Mouse (Mus musculus) stomach, embryonic 14.5 days (tissue): ENCODE data around the gene Mt4. TPM values are rescaled to one million over a fixed set of nuclear protein-coding genes. Genes with fewer than 3 reads are reported as not detected.

Experiments used
- ATAC-seq: fragments of 200-750 bp; cut with Nextera tagmentation; 2 replicates; pipeline ENCODE4 v1.8.0; 2017; ENCODE audit warnings: low read depth, moderate TSS enrichment; ENCODE audit not compliant: insufficient number of reproducible peaks, insufficient read depth, low FRiP score
- H3K27ac ChIP-seq: fragments of 300-500 bp; sonication (generic); 2 replicates; pipeline ENCODE4 v1.5.1; 2014; ENCODE audit warnings: mild to moderate bottlenecking, low read length, moderate library complexity, mixed read lengths
- H3K27me3 ChIP-seq: fragments of 300-500 bp; sonication (generic); 2 replicates; pipeline ENCODE4 v1.6.1; 2014; ENCODE audit warnings: low read length, control low read depth, mixed read lengths; ENCODE audit not compliant: control insufficient read depth, insufficient read depth
- H3K36me3 ChIP-seq: fragments of 300-500 bp; sonication (generic); 2 replicates; pipeline ENCODE4 v1.6.1; 2014; ENCODE audit warnings: mild to moderate bottlenecking, control low read depth, low read length, moderate library complexity, mixed read lengths; ENCODE audit not compliant: control insufficient read depth, insufficient read depth
- H3K4me1 ChIP-seq: fragments of 300-500 bp; sonication (generic); 2 replicates; pipeline ENCODE4 v1.6.1; 2014; ENCODE audit warnings: low read length, control low read depth, mixed read lengths; ENCODE audit not compliant: control insufficient read depth, insufficient read depth
- H3K4me2 ChIP-seq: fragments of 300-500 bp; sonication (generic); replicated peaks from 2 replicates; pipeline ENCODE4 v1.6.1; 2014; ENCODE audit warnings: low read depth, low read length, control low read depth
- H3K4me3 ChIP-seq: fragments of 300-500 bp; sonication (generic); 2 replicates; pipeline ENCODE4 v1.5.1; 2014; ENCODE audit warnings: low read depth, low read length, control low read depth
- H3K9ac ChIP-seq: fragments of 300-500 bp; sonication (generic); replicated peaks from 2 replicates; pipeline ENCODE4 v1.6.1; 2014; ENCODE audit warnings: low read depth, mild to moderate bottlenecking, control low read depth, low read length, moderate library complexity, mixed read lengths
- H3K9me3 ChIP-seq: fragments of 300-500 bp; sonication (generic); 2 replicates; pipeline ENCODE4 v1.6.1; 2016; ENCODE audit warnings: low read depth, low read length, control low read depth; ENCODE audit not compliant: control insufficient read depth
- WGBS: fragments of 180-500 bp; shearing (Covaris S2); extraction: QIAGEN DNeasy Blood & Tissue Kit; methylation state at CpG from one replicate; pipeline ENCODE4 v1.1.7; 2014; 5-methylcytosine and 5-hydroxymethylcytosine counted together
- polyA plus RNA-seq: library from polyadenylated mRNA; unstranded; fragments of >200 nt; fragmentation: Nextera tagmentation; extraction: Ambion mirVana; gene quantifications from 2 replicates; pipeline ENCODE4 v1.2.1, GENCODE M21; 2014

Mt4 gene
- polyA plus RNA-seq, 1 experiment from 2014 or later = not detected

GRCm38 (mm10) chr8:94107871-94108270, 29.1 kb upstream of the Mt4 start:
- no peaks in the 10 kb centered on the region for H3K27me3 ChIP-seq
- no peak overlapping the region for H3K4me3 ChIP-seq
- no peaks in the 10 kb centered on the region for H3K9me3 ChIP-seq
- ATAC-seq = no peak
- H3K4me2 ChIP-seq = no peak overlapping the region
- H3K4me1 ChIP-seq = no peaks in the 10 kb centered on the region
- WGBS = 68% methylated on average over 3 of the region's 3 CpGs
- no peak overlapping the region for H3K27ac ChIP-seq
- H3K9ac ChIP-seq = no peak overlapping the region
- no peaks in the 10 kb centered on the region for H3K36me3 ChIP-seq

GRCm38 (mm10) chr8:94109396-94109795, 27.6 kb upstream of the Mt4 start:
- Histone ChIP-seq H3K9me3 (no peaks in the 10 kb centered on the region), H3K9ac (no peak overlapping the region), H3K4me2 (no peak overlapping the region), H3K4me1 (no peaks in the 10 kb centered on the region), H3K27ac (no peak overlapping the region), H3K4me3 (no peak overlapping the region), H3K36me3 (no peaks in the 10 kb centered on the region), H3K27me3 (no peaks in the 10 kb centered on the region)
- 78% methylated on average over 6 of the region's 6 CpGs for WGBS
- ATAC-seq = peak; percentile 46; the same call in 1 of the 2 replicates

GRCm38 (mm10) chr8:94109835-94110234, 27.2 kb upstream of the Mt4 start:
- Histone ChIP-seq H3K4me1 (no peaks in the 10 kb centered on the region), H3K27me3 (no peaks in the 10 kb centered on the region), H3K36me3 (no peaks in the 10 kb centered on the region), H3K9ac (no peak overlapping the region), H3K4me2 (no peak overlapping the region), H3K4me3 (no peak overlapping the region), H3K9me3 (no peaks in the 10 kb centered on the region), H3K27ac (no peak overlapping the region)
- WGBS = 71% methylated on average over 5 of the region's 5 CpGs
- ATAC-seq = no peak

DNA sequence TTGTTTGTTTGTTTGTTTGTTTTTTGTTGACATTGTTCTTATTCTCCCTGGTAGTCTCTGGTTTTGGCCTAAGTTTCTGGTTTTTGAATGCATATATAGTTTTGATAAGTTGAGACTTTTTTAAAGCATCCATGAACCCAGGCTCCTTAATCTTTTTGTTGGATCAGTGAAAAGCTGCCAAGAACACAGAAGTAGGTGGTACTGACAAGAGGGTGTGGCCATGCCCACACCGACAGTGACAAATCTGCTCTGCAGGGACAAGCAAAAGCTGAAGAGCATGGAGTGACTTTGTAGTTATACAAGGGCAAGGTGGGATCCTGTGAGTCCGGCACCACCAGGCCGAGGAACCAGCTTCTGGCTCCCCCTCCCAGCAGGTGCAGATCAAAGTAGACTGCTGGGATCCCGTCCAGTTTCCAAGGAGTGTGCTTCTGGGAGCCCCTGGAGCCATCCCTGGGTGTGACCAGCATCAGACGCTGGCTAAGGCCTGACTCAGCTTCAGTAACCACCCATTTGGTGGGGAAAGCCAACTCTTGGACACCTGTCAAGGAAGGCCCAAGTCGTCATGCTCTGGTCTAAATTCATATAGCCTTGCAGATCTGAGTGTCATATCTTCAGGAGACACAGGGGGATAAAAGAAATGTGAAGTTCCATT, 26.3 kb upstream of the Mt4 start:
- Histone ChIP-seq H3K9me3 (no peaks in the 10 kb centered on the region), H3K27me3 (no peaks in the 10 kb centered on the region), H3K9ac (no peak overlapping the region), H3K4me3 (no peak overlapping the region), H3K27ac (no peak overlapping the region), H3K36me3 (no peaks in the 10 kb centered on the region), H3K4me2 (no peak overlapping the region), H3K4me1 (no peaks in the 10 kb centered on the region)
- WGBS = 57% methylated on average over 6 of the region's 6 CpGs
- no peak for ATAC-seq

DNA sequence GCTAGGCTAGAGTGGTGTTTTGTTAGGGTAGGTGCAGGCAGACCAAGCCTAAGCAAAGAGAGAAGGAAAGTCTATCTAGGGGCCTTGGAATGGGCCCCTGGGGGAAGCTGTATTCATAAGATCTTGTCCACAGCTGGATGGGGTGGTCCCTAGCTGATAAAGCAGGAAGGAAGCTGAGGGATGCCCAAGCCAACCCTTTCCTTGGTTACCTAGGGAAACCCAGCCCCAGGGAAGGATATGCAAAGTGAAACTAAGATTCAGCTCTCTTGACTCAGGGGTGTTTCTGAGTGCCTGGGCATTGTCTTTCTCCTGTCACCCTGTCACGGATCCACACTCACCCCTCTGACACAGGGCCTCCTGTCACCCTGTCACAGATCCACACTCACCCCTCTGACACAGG, 23.6 kb upstream of the Mt4 start:
- Histone ChIP-seq H3K4me3 (no peak overlapping the region), H3K27ac (no peak overlapping the region), H3K36me3 (no peaks in the 10 kb centered on the region), H3K9me3 (no peaks in the 10 kb centered on the region), H3K4me2 (no peak overlapping the region), H3K9ac (no peak overlapping the region), H3K4me1 (no peaks in the 10 kb centered on the region), H3K27me3 (no peaks in the 10 kb centered on the region)
- ATAC-seq = no peak
- WGBS = 63% methylated on average over 1 of the region's 1 CpGs

GRCm38 (mm10) chr8:94113972-94114371, 23.0 kb upstream of the Mt4 start:
- H3K27ac ChIP-seq = no peak overlapping the region
- no peaks in the 10 kb centered on the region for H3K4me1 ChIP-seq
- WGBS = 85% methylated on average over 2 of the region's 2 CpGs
- ATAC-seq = no peak
- no peaks in the 10 kb centered on the region for H3K27me3 ChIP-seq
- no peaks in the 10 kb centered on the region for H3K9me3 ChIP-seq
- H3K9ac ChIP-seq = no peak overlapping the region
- H3K36me3 ChIP-seq = no peaks in the 10 kb centered on the region
- no peak overlapping the region for H3K4me3 ChIP-seq
- H3K4me2 ChIP-seq = no peak overlapping the region

GRCm38 (mm10) chr8:94118776-94119430, 18.1 kb upstream of the Mt4 start:
- WGBS = 12% methylated on average over 6 of the region's 6 CpGs
- no peak overlapping the region for H3K4me3 ChIP-seq
- H3K4me1 ChIP-seq = no peaks in the 10 kb centered on the region
- H3K27ac ChIP-seq = no peak overlapping the region
- no peak overlapping the region for H3K4me2 ChIP-seq
- no peaks in the 10 kb centered on the region for H3K9me3 ChIP-seq
- ATAC-seq = no peak
- no peaks in the 10 kb centered on the region for H3K36me3 ChIP-seq
- H3K9ac ChIP-seq = no peak overlapping the region
- no peaks in the 10 kb centered on the region for H3K27me3 ChIP-seq

DNA sequence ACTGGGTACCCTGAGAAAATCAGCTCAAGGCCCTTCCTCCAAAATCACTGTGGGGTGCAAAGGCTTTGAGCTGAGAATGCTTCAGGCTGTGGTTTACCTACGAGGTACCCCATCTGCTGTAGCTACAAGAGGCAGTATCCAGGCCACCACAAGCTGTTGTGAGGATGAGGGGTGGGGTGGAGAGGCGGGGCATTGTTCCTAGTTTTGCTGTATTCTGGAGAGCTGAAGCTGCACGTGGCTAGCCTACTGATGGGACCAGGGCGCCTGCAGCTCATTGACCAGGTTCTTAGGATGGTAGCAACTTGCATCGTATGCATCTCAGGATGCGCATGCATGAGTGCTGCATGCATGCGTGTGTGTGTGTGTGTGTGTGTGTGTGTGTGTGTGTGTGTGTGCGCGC, 15.4 kb upstream of the Mt4 start:
- Histone ChIP-seq H3K27ac (no peak overlapping the region), H3K4me2 (no peak overlapping the region), H3K4me3 (no peak overlapping the region), H3K36me3 (no peaks in the 10 kb centered on the region), H3K9ac (no peak overlapping the region), H3K4me1 (no peaks in the 10 kb centered on the region), H3K9me3 (no peaks in the 10 kb centered on the region), H3K27me3 (no peaks in the 10 kb centered on the region)
- 90% methylated on average over 9 of the region's 9 CpGs for WGBS
- ATAC-seq = no peak
